Mouse (Mus musculus) forebrain, embryonic 10.5 days (tissue): ENCODE data around the gene Aftph. TPM values are rescaled to one million over a fixed set of nuclear protein-coding genes. Genes with fewer than 3 reads are reported as not detected.

Source experiments
- DNase-seq: peaks from one replicate; pipeline ENCODE4 v3.0.0-alpha.2; 2017; ENCODE audit warnings: low spot score; ENCODE audit errors: extremely low spot score
- H3K27ac ChIP-seq: fragments of 300-500 bp; sonication (generic); 2 replicates; pipeline ENCODE4 v1.5.1; 2016; ENCODE audit warnings: mild to moderate bottlenecking
- H3K27me3 ChIP-seq: fragments of 300-500 bp; sonication (generic); 2 replicates; pipeline ENCODE4 v1.6.1; 2016; ENCODE audit warnings: mild to moderate bottlenecking; ENCODE audit not compliant: poor library complexity, severe bottlenecking
- H3K36me3 ChIP-seq: fragments of 300-500 bp; sonication (generic); replicated peaks from 2 replicates; pipeline ENCODE4 v1.6.1; 2016; ENCODE audit warnings: mild to moderate bottlenecking, moderate library complexity
- H3K4me1 ChIP-seq: fragments of 300-500 bp; sonication (generic); 2 replicates; pipeline ENCODE4 v1.6.1; 2016
- H3K4me3 ChIP-seq: fragments of 300-500 bp; sonication (generic); 2 replicates; pipeline ENCODE4 v1.5.1; 2016; ENCODE audit warnings: mild to moderate bottlenecking, moderate library complexity
- H3K9me3 ChIP-seq: fragments of 300-500 bp; sonication (generic); 2 replicates; pipeline ENCODE4 v1.6.1; 2016; ENCODE audit warnings: mild to moderate bottlenecking, moderate library complexity
- WGBS: fragments of 180-500 bp; shearing (Covaris S2); methylation state at CpG from one replicate; pipeline ENCODE4 v1.1.7; 2016; 5-methylcytosine and 5-hydroxymethylcytosine counted together
- polyA plus RNA-seq: library from polyadenylated mRNA; unstranded; fragments of >200 nt; fragmentation: Nextera tagmentation; extraction: Ambion mirVana; gene quantifications from 2 replicates; pipeline ENCODE4 v1.2.1, GENCODE M21; 2016

Aftph gene
- polyA plus RNA-seq, 1 experiment from 2014 or later = 21.9 TPM

DNA sequence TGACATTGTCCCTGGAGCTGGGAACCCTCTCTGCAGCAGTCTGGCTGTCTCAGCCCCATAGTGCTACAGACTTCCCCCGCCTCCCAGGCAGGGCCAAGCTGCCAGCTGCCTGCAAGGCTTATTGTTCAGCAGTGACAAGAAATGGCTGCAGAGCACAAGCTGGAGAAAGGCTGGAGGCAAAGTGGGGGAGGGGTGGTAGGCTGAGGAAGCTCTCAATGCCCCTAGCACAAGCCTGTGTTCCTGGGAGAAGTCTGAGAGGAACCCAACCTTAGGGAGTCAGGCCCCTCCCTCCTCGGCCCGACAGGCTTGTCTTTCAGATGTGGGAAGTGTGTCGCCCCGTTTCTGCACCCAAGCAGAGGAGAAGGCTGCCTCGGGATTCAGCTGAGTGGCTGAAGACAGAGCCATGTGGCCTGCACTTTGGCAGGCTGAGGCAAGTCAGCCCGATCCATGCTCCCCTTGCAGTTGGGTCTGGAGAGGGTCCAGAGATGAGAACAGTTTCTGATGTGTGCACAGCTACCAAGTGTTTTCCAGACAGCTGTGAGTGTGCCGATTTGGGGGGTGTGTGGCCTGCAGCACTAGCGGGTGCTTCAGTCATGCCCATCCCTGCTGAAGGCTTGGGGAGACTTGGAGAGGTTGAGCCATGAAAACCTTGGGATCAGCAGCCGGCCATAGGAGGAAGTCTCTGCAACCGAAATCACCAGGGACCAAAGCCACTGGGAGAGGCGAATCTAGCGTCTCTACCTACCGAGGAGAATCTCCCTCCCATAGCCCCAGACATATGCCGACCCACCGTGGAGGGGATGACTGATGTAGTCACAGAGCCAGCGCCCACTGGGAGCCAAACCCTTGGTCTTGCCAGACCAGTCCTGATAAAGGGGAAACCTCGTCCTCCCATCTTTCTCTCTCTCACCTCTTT lies 85.3 kb downstream of the Aftph start:
- Histone ChIP-seq H3K4me3 (peak overlapping the region; percentile 39), H3K36me3 (peaks cover 20% of the 10 kb centered on the region), H3K27ac (peak overlapping the region; percentile 93), H3K9me3 (no peaks in the 10 kb centered on the region), H3K4me1 (peaks cover 67% of the 10 kb centered on the region), H3K27me3 (no peaks in the 10 kb centered on the region)
- WGBS = 12% methylated on average over 18 of the region's 18 CpGs
- DNase-seq = peak; percentile 85

DNA sequence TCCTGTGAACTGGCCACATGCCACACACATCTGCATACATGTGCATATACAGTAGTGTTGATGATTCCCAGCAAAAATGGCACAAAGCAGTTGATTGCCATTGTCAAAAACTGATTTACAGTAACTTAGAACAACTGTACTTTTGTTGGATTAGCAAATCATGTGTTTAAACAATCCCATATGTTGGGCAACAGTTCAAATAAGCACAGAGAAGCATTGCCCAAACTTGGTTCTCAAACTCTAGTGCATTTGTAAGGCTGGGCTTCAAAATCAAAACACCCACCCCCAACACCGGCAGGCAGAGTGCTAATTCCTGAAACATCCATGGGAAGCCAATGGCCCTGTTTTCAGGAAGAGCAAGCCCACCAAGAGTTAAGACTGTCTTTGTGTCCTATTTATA lies 90.2 kb downstream of the Aftph start:
- Histone ChIP-seq H3K9me3 (no peaks in the 10 kb centered on the region), H3K4me3 (no peak overlapping the region), H3K4me1 (peaks cover 92% of the 10 kb centered on the region), H3K36me3 (peaks cover 33% of the 10 kb centered on the region), H3K27ac (peak overlapping the region; percentile 82), H3K27me3 (no peaks in the 10 kb centered on the region)
- DNase-seq = no peak
- WGBS = 67% methylated on average over 1 of the region's 1 CpGs

DNA sequence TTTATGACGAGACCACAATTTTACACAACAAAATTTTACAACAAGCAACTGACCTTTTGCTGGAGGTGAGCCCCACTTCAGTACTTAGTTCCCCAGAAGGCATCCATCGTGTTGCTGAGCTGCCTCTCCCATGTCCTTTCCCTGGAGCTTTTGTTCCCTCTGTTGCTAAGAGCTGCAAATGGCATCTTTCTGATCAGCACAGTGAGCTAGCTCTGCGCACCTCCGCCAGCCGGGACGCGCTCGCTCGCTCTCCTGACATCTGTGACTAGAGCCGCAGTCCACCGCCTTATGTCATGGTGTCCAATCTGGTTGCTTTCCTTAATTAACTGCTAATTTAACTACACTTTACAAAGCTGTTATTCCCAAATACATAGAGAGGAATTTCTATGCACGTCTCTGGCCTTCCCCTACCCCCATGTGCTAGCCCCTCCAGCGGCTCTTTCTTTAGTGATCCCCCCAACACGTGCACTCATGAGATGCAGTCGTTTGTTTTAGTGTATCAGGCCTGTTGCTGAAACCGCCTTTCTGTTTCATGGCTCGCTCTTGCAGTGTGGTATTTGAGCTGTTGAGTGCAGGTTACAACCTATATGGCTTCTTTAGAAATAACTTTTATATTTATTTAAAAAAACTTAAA lies 91.3 kb downstream of the Aftph start:
- peak overlapping the region; percentile 19; the same call in 1 of the 2 replicates for H3K4me3 ChIP-seq
- H3K27me3 ChIP-seq = no peaks in the 10 kb centered on the region
- no peaks in the 10 kb centered on the region for H3K9me3 ChIP-seq
- peaks cover 92% of the 10 kb centered on the region for H3K4me1 ChIP-seq
- peak overlapping the region; percentile 82 for H3K27ac ChIP-seq
- peak; percentile 73 for DNase-seq
- WGBS = 43% methylated on average over 17 of the region's 17 CpGs
- peaks cover 33% of the 10 kb centered on the region for H3K36me3 ChIP-seq

DNA sequence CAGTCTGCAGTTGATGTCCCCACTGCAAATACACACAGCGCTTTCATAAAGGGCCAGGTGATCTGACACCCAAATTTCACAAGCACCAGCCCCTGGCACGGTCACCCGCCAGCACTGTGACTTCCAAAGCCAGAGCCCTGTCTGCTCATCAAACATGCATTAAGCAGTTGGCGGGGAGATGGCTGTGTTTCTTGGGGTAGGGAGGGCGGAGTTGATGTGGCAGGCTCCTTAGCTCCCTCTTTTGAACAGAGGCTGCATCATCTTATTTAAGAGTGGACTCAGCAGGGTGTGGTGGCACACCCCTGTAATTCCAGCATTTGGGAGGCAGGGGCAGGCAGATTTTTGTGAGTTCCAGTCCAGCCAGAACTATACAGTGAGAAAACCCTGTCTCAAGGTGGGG lies 91.9 kb downstream of the Aftph start:
- Histone ChIP-seq H3K27ac (peak overlapping the region; percentile 82), H3K4me3 (peak overlapping the region; percentile 19; the same call in 1 of the 2 replicates)
- WGBS = 53% methylated on average over 5 of the region's 5 CpGs

DNA sequence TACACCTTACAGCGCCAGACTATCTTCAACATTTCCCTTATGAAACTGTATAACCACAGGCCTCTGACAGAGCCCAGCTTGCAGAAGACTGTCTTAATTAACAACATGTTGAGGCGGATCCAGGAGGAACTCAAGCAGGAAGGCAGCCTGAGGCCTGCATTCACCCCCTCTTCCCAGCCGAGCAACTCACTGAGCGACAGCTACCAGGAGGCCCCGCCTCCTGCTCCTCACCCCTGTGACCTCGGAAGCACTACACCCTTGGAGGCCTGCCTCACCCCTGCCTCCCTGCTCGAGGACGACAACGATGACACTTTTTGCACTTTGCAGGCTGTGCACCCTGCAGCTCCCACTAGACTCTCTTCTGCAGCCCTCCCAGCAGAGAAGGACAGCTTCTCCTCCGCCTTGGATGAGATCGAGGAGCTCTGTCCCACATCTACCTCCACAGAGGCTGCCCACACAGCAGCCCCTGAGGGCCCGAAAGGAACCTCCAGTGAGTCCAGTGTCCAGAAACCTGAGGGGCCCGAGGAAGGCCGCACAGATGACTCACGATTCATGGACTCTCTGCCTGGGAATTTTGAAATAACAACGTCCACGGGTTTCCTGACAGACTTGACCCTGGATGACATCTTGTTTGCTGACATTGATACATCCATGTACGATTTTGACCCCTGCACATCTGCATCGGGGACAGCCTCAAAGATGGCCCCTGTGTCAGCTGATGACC lies 93.3 kb downstream of the Aftph start:
- H3K27me3 ChIP-seq = no peaks in the 10 kb centered on the region
- H3K9me3 ChIP-seq = no peaks in the 10 kb centered on the region
- DNase-seq = no peak
- peak overlapping the region; percentile 84 for H3K27ac ChIP-seq
- WGBS = 48% methylated on average over 19 of the region's 19 CpGs
- peaks cover 93% of the 10 kb centered on the region for H3K4me1 ChIP-seq
- H3K4me3 ChIP-seq = 0 out of 2 replicates have a peak overlapping the region, but pooled peaks have one; percentile 10
- peaks cover 21% of the 10 kb centered on the region for H3K36me3 ChIP-seq

More for the DNA sequence above, 91.9 kb downstream of the Aftph start:
- no peak for DNase-seq
- peaks cover 33% of the 10 kb centered on the region for H3K36me3 ChIP-seq
- H3K27me3 ChIP-seq = no peaks in the 10 kb centered on the region
- H3K4me1 ChIP-seq = peaks cover 92% of the 10 kb centered on the region
- H3K9me3 ChIP-seq = no peaks in the 10 kb centered on the region

DNA sequence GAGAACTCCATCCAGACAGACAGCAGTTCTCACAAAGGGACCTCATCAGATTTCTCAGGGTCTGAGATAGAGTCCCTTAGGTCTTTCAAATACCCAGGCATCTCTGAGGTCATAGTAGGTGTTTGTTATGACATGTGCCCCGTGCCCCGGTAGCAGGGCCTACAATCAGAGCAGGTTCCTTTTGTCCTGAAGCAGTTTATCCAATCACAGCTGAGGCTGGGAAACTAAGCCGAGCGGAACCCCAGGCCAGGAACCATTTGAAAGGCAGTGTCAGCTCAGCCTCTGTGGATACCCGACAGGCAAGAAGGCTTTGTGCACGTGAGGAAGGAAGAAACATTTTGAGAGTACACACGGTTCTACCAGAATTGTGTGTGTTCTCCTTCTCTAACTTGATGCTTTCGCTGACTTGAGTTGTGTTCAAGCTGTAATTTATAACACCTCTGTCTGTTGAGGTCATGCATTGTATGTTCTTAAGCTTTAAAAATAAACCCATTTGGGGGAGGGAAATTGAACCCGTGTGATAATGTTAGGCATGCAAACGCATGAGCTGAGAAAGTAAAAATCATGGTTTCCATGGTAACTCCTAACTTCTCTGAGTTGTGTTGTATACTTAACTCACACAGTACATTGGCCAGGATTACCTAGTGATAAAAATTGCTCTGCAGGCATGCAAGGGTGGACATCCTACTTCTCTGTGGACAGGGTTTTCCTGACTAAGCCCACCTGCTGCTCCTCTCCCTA lies 94.2 kb downstream of the Aftph start:
- no peak overlapping the region for H3K4me3 ChIP-seq
- H3K27me3 ChIP-seq = no peaks in the 10 kb centered on the region
- 28% methylated on average over 10 of the region's 10 CpGs for WGBS
- peaks cover 98% of the 10 kb centered on the region for H3K4me1 ChIP-seq
- no peaks in the 10 kb centered on the region for H3K9me3 ChIP-seq
- peak overlapping the region; percentile 84 for H3K27ac ChIP-seq
- no peak for DNase-seq
- H3K36me3 ChIP-seq = peaks cover 17% of the 10 kb centered on the region

GRCm38 (mm10) chr11:20646142-20646541 lies 95.2 kb downstream of the Aftph start:
- 59% methylated on average over 6 of the region's 6 CpGs for WGBS
- Histone ChIP-seq H3K36me3 (peaks cover 13% of the 10 kb centered on the region), H3K4me3 (no peak overlapping the region), H3K9me3 (no peaks in the 10 kb centered on the region), H3K4me1 (peaks cover 99% of the 10 kb centered on the region), H3K27me3 (no peaks in the 10 kb centered on the region), H3K27ac (peak overlapping the region; percentile 84)
- no peak for DNase-seq

- no peaks in the 10 kb centered on the region for H3K9me3 ChIP-seq
- DNase-seq = no peak
- H3K4me1 ChIP-seq = peaks cover 99% of the 10 kb centered on the region
- no peak overlapping the region for H3K4me3 ChIP-seq
- H3K27ac ChIP-seq = peak overlapping the region; percentile 26; the same call in 1 of the 2 replicates
- H3K27me3 ChIP-seq = no peaks in the 10 kb centered on the region
- 80% methylated on average over 3 of the region's 3 CpGs for WGBS
- peaks cover 13% of the 10 kb centered on the region for H3K36me3 ChIP-seq
These were observed 95.9 kb downstream of the Aftph start for GRCm38 (mm10) chr11:20645521-20645920.

GRCm38 (mm10) chr11:20644872-20645271 lies 96.5 kb downstream of the Aftph start:
- Histone ChIP-seq H3K27ac (peak overlapping the region; percentile 26), H3K9me3 (no peaks in the 10 kb centered on the region), H3K36me3 (peaks cover 13% of the 10 kb centered on the region), H3K27me3 (no peaks in the 10 kb centered on the region), H3K4me1 (peaks cover 99% of the 10 kb centered on the region), H3K4me3 (no peak overlapping the region)
- no peak for DNase-seq
- WGBS = 47% methylated on average over 6 of the region's 6 CpGs

GRCm38 (mm10) chr11:20644166-20644565 lies 97.2 kb downstream of the Aftph start:
- Histone ChIP-seq H3K4me3 (no peak overlapping the region), H3K4me1 (peaks cover 99% of the 10 kb centered on the region), H3K27me3 (no peaks in the 10 kb centered on the region), H3K36me3 (peaks cover 10% of the 10 kb centered on the region), H3K27ac (peak overlapping the region; percentile 26; the same call in 1 of the 2 replicates), H3K9me3 (no peaks in the 10 kb centered on the region)
- 84% methylated on average over 1 of the region's 1 CpGs for WGBS
- no peak for DNase-seq

DNA sequence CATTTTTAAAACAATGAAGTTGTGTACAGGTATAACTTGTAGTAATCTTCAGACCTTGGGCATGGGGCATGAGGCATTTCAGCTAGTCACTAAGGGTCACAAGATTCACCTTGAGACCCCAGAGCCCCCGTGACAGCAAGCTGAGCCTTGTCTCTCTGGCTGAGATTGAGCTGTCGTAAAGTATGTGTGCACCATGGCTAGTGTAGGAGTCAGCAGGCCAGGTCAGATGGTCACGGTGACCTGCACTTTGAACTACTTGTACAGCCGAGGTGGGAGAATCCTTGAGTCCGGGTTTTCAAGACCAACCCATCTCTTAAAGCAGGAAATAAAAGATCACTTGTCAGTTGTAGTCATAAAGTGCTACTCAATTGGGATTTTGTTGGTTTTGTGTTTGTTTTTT lies 98.2 kb downstream of the Aftph start:
- peaks cover 99% of the 10 kb centered on the region for H3K4me1 ChIP-seq
- peaks cover 3% of the 10 kb centered on the region for H3K36me3 ChIP-seq
- DNase-seq = no peak
- no peaks in the 10 kb centered on the region for H3K9me3 ChIP-seq
- H3K27ac ChIP-seq = no peak overlapping the region
- H3K4me3 ChIP-seq = no peak overlapping the region
- no peaks in the 10 kb centered on the region for H3K27me3 ChIP-seq
- WGBS = 72% methylated on average over 5 of the region's 5 CpGs

GRCm38 (mm10) chr11:20642321-20642720 lies 99.1 kb downstream of the Aftph start:
- Histone ChIP-seq H3K4me3 (no peak overlapping the region), H3K36me3 (no peaks in the 10 kb centered on the region), H3K9me3 (no peaks in the 10 kb centered on the region), H3K4me1 (peaks cover 94% of the 10 kb centered on the region), H3K27ac (no peak overlapping the region), H3K27me3 (no peaks in the 10 kb centered on the region)
- DNase-seq = no peak
- WGBS = 86% methylated on average over 5 of the region's 5 CpGs
